Mouse (Mus musculus) spleen, adult 2 months (tissue): ENCODE measurements around the gene Ptrhd1. TPM values are rescaled to one million over a fixed set of nuclear protein-coding genes. Genes with fewer than 3 reads are reported as not detected.

ENCODE experiments used
- DNase-seq, 2 experiments: peaks; one replicate each; pipeline versions ENCODE4 v3.0.0 to v3.0.0-alpha.2; 2012 to 2021; ENCODE audit warnings: low spot score in 2 of 2, low read depth in 1 of 2
- H3K27ac ChIP-seq: fragments of 200-500 bp; 2 replicates; pipeline ENCODE4 v1.5.1; 2012; ENCODE audit warnings: low read length, inconsistent platforms; ENCODE audit not compliant: insufficient read depth
- H3K27me3 ChIP-seq: fragments of 200-500 bp; 2 replicates; pipeline ENCODE4 v1.6.1; 2012; ENCODE audit warnings: mild to moderate bottlenecking, moderate library complexity, low read length, inconsistent platforms; ENCODE audit not compliant: control insufficient read depth, insufficient read depth
- H3K36me3 ChIP-seq: fragments of 200-500 bp; 2 replicates; pipeline ENCODE4 v1.6.1; 2012; ENCODE audit warnings: mild to moderate bottlenecking, low read length, inconsistent platforms; ENCODE audit not compliant: control insufficient read depth, insufficient read depth
- H3K4me1 ChIP-seq: fragments of 200-500 bp; 2 replicates; pipeline ENCODE4 v1.6.1; 2011; ENCODE audit warnings: inconsistent platforms; ENCODE audit not compliant: control insufficient read depth, insufficient read depth, insufficient read length
- H3K4me3 ChIP-seq: fragments of 200-500 bp; 2 replicates; pipeline ENCODE4 v1.5.1; 2011; ENCODE audit warnings: mild to moderate bottlenecking, inconsistent platforms; ENCODE audit not compliant: insufficient read depth, insufficient read length; ENCODE audit errors: extremely low read depth
- CTCF ChIP-seq: fragments of 200-500 bp; IDR thresholded peaks from 2 replicates; pipeline ENCODE4 v1.5.1; 2011; ENCODE audit warnings: mild to moderate bottlenecking, inconsistent platforms; ENCODE audit not compliant: insufficient read depth, insufficient read length, insufficient replicate concordance; ENCODE audit errors: extremely low read depth
- POLR2A ChIP-seq: fragments of 200-500 bp; IDR thresholded peaks from 2 replicates; pipeline ENCODE4 v1.6.1; 2011; ENCODE audit warnings: low read depth, low read length, inconsistent platforms
- WGBS: fragments of 180-500 bp; shearing (Covaris S2); methylation state at CpG from one replicate; pipeline ENCODE4 v1.1.7; 2018; 5-methylcytosine and 5-hydroxymethylcytosine counted together
- polyA plus RNA-seq: library from polyadenylated mRNA; depleted of rRNA; stranded (reverse); fragments of >200 nt; gene quantifications from 2 replicates; pipeline ENCODE4 v1.2.3, GENCODE M21; 2012

The Ptrhd1 gene
- polyA plus RNA-seq, 1 experiment: 3.4 TPM

- 76% methylated on average over 2 of the region's 2 CpGs for WGBS
- peaks cover 2% of the 10 kb centered on the region; the same call in 1 of the 2 replicates for H3K36me3 ChIP-seq
- no peak for DNase-seq
- no peaks in the 10 kb centered on the region for H3K4me1 ChIP-seq
- no peak overlapping the region for H3K4me3 ChIP-seq
- H3K27ac ChIP-seq: no peak overlapping the region
- no peaks in the 10 kb centered on the region for H3K27me3 ChIP-seq
- TF ChIP-seq POLR2A: no peak
- no peak for TF ChIP-seq CTCF
Observed at GRCm38 (mm10) chr12:4243805-4244204, 10.0 kb downstream of the Ptrhd1 start.

- TF ChIP-seq CTCF (no peak), POLR2A (no peak)
- Histone ChIP-seq H3K27me3 (no peaks in the 10 kb centered on the region), H3K4me3 (no peak overlapping the region), H3K36me3 (peaks cover 9% of the 10 kb centered on the region; the same call in 1 of the 2 replicates), H3K27ac (no peak overlapping the region), H3K4me1 (no peaks in the 10 kb centered on the region)
- WGBS: 89% methylated on average over 10 of the region's 10 CpGs
- no peak for DNase-seq
Observed at GRCm38 (mm10) chr12:4245742-4246141, 11.9 kb downstream of the Ptrhd1 start.

GRCm38 (mm10) chr12:4249786-4250185 is 16.0 kb downstream of the Ptrhd1 start:
- DNase-seq: no peak
- H3K4me3 ChIP-seq: no peak overlapping the region
- no peak overlapping the region for H3K27ac ChIP-seq
- WGBS: 89% methylated on average over 6 of the region's 6 CpGs
- no peaks in the 10 kb centered on the region for H3K27me3 ChIP-seq
- peaks cover 13% of the 10 kb centered on the region; the same call in 1 of the 2 replicates for H3K36me3 ChIP-seq
- TF ChIP-seq POLR2A (no peak), CTCF (no peak)
- no peaks in the 10 kb centered on the region for H3K4me1 ChIP-seq

GRCm38 (mm10) chr12:4252742-4253655 is 19.2 kb downstream of the Ptrhd1 start:
- TF ChIP-seq POLR2A (no peak), CTCF (no peak)
- DNase-seq: no peak
- Histone ChIP-seq H3K27ac (no peak overlapping the region), H3K27me3 (no peaks in the 10 kb centered on the region), H3K4me1 (no peaks in the 10 kb centered on the region), H3K36me3 (peaks cover 12% of the 10 kb centered on the region; the same call in 1 of the 2 replicates), H3K4me3 (no peak overlapping the region)
- WGBS: 88% methylated on average over 16 of the region's 16 CpGs

- Histone ChIP-seq H3K4me1 (no peaks in the 10 kb centered on the region), H3K4me3 (no peak overlapping the region), H3K27me3 (no peaks in the 10 kb centered on the region), H3K27ac (no peak overlapping the region), H3K36me3 (peaks cover 27% of the 10 kb centered on the region)
- DNase-seq: no peak
- 92% methylated on average over 4 of the region's 4 CpGs for WGBS
- TF ChIP-seq CTCF: no peak
- TF ChIP-seq POLR2A: no peak
Observed at GRCm38 (mm10) chr12:4267765-4268164, 33.9 kb downstream of the Ptrhd1 start.

- no peak for TF ChIP-seq POLR2A
- TF ChIP-seq CTCF: no peak
- Histone ChIP-seq H3K27ac (no peak overlapping the region), H3K4me3 (no peak overlapping the region), H3K36me3 (peaks cover 31% of the 10 kb centered on the region), H3K4me1 (no peaks in the 10 kb centered on the region), H3K27me3 (no peaks in the 10 kb centered on the region)
- no peak for DNase-seq
- WGBS: 95% methylated on average over 6 of the region's 6 CpGs
Observed at GRCm38 (mm10) chr12:4271078-4271477, 37.3 kb downstream of the Ptrhd1 start.
